Mouse (Mus musculus) C2C12 (cell line): ENCODE data around the gene Med26.
A peak's percentile ranks its signal among the peaks of the same experiment; 100 is the strongest.

Source experiments
- CEBPB ChIP-seq: IDR thresholded peaks from one replicate; pipeline ENCODE4 v1.6.1; 2011; ENCODE audit warnings: low read depth, mild to moderate bottlenecking, control low read depth, moderate library complexity
- CTCF ChIP-seq: IDR thresholded peaks from one replicate; pipeline ENCODE4 v1.5.1; 2011; ENCODE audit not compliant: control insufficient read depth, insufficient read depth, insufficient read length
- MAX ChIP-seq: IDR thresholded peaks from one replicate; pipeline ENCODE4 v1.6.1; 2011; ENCODE audit warnings: mild to moderate bottlenecking, control low read depth
- MYOD1 ChIP-seq: IDR thresholded peaks from one replicate; pipeline ENCODE4 v1.6.1; 2011; ENCODE audit warnings: low read depth; ENCODE audit not compliant: control insufficient read depth, insufficient read length
- USF1 ChIP-seq: IDR thresholded peaks from one replicate; pipeline ENCODE4 v1.6.1; 2011; ENCODE audit warnings: low read depth, mild to moderate bottlenecking, control low read depth, moderate library complexity

- TF ChIP-seq MAX (peak; percentile 59), USF1 (no peak), CTCF (no peak), MYOD1 (no peak), CEBPB (no peak)
Observed at GRCm38 (mm10) chr8:72547802-72548643, at the start of gene Med26.
